Mouse (Mus musculus) heart, adult 2 months (tissue): Measurements from ENCODE around the gene Slc27a5. TPM values are rescaled to one million over a fixed set of nuclear protein-coding genes. Genes with fewer than 3 reads are reported as not detected.

Experiments
- DNase-seq, 2 experiments: peaks; one replicate each; pipeline ENCODE4 v3.0.0; 2021
- H3K27ac ChIP-seq: fragments of 200-600 bp; 2 replicates; pipeline ENCODE4 v1.8.1; 2022
- H3K27me3 ChIP-seq: fragments of 200-500 bp; 2 replicates; pipeline ENCODE4 v1.6.1; 2012; ENCODE audit warnings: mild to moderate bottlenecking, low read length, inconsistent platforms, mixed read lengths; ENCODE audit not compliant: control insufficient read depth, insufficient read depth
- H3K36me3 ChIP-seq: fragments of 200-500 bp; 2 replicates; pipeline ENCODE4 v1.6.1; 2012; ENCODE audit warnings: low read length, inconsistent platforms; ENCODE audit not compliant: control insufficient read depth, insufficient read depth
- H3K4me1 ChIP-seq: fragments of 200-500 bp; 2 replicates; pipeline ENCODE4 v1.6.1; 2011; ENCODE audit warnings: low read length; ENCODE audit not compliant: control insufficient read depth, insufficient read depth
- H3K4me3 ChIP-seq: fragments of 200-600 bp; 2 replicates; pipeline ENCODE4 v1.8.1; 2022
- H3K79me2 ChIP-seq: fragments of 200-500 bp; replicated peaks from 2 replicates; pipeline ENCODE4 v1.6.1; 2012; ENCODE audit warnings: mild to moderate bottlenecking, inconsistent platforms, low read length, moderate library complexity, mixed read lengths; ENCODE audit not compliant: control insufficient read depth, insufficient read depth
- H3K9ac ChIP-seq: fragments of 200-500 bp; 2 replicates; pipeline ENCODE4 v1.6.1; 2012; ENCODE audit warnings: low read depth, mild to moderate bottlenecking, control low read depth, inconsistent platforms, low read length, mixed read lengths
- CTCF ChIP-seq: fragments of 200-600 bp; IDR thresholded peaks from 2 replicates; pipeline ENCODE4 v1.8.1; 2022; ENCODE audit warnings: antibody characterized with exemption, mild to moderate bottlenecking, moderate library complexity
- EP300 ChIP-seq: fragments of 200-500 bp; IDR thresholded peaks from 2 replicates; pipeline ENCODE4 v1.6.1; 2011; ENCODE audit warnings: low read depth, low read length, control low read depth; ENCODE audit not compliant: insufficient read depth
- POLR2A ChIP-seq: fragments of 200-500 bp; IDR thresholded peaks from 2 replicates; pipeline ENCODE4 v1.6.1; 2011; ENCODE audit warnings: mild to moderate bottlenecking, low read depth, low read length, control low read depth; ENCODE audit not compliant: insufficient read depth
- WGBS: fragments of 180-500 bp; shearing (Covaris S2); methylation state at CpG from one replicate; pipeline ENCODE4 v1.1.7; 2018; 5-methylcytosine and 5-hydroxymethylcytosine counted together
- intact Hi-C: fragments of 180-260 bp; cut with DNase I; formaldehyde crosslinking; loops from one replicate; pipeline ENCODE4 v1.15.1; 2025
- polyA plus RNA-seq: library from polyadenylated mRNA; depleted of rRNA; stranded (reverse); fragments of >200 nt; gene quantifications from 2 replicates; pipeline ENCODE4 v1.2.3, GENCODE M21; 2012
- total RNA-seq, 2 experiments: library from RNA; stranded (reverse); gene quantifications; 2 replicates each; pipeline ENCODE4 v1.2.3; 2021

Gene Slc27a5
- total and polyA plus RNA-seq, 3 experiments, result 0.59 TPM; not detected in 2

- Histone ChIP-seq H3K79me2 (peaks cover 1% of the 10 kb centered on the region), H3K9ac (peak overlapping the region; percentile 62), H3K27me3 (no peaks in the 10 kb centered on the region), H3K27ac (peak overlapping the region; percentile 98; the same call in 1 of the 2 replicates), H3K36me3 (peaks cover 9% of the 10 kb centered on the region), H3K4me1 (peaks cover 6% of the 10 kb centered on the region), H3K4me3 (peak overlapping the region; percentile 100)
- TF ChIP-seq CTCF (no peak), POLR2A (no peak), EP300 (no peak)
- WGBS, result 8% methylated on average over 31 of the region's 31 CpGs
- DNase-seq, result peak; percentile 64 to 84
- intact Hi-C loops, result loop anchor here (1.0 kb wide), 1 partner anchor 13 kb away; the partner anchor contains the start of gene Zbtb45
Measured at GRCm38 (mm10) chr7:13022773-13023535, 25.0 kb upstream of the Slc27a5 start.

GRCm38 (mm10) chr7:13015217-13015616, 17.2 kb upstream of the Slc27a5 start:
- no peak overlapping the region for H3K27ac ChIP-seq
- H3K27me3 ChIP-seq, result no peaks in the 10 kb centered on the region
- intact Hi-C loops, result no loop called here
- 81% methylated on average over 1 of the region's 1 CpGs for WGBS
- no peak overlapping the region for H3K4me3 ChIP-seq
- no peak for DNase-seq
- H3K36me3 ChIP-seq, result no peaks in the 10 kb centered on the region
- H3K79me2 ChIP-seq, result no peaks in the 10 kb centered on the region
- no peak for TF ChIP-seq EP300
- TF ChIP-seq CTCF, result no peak
- TF ChIP-seq POLR2A, result no peak
- H3K4me1 ChIP-seq, result peaks cover under 1% of the 10 kb centered on the region; the same call in 1 of the 2 replicates
- no peak overlapping the region for H3K9ac ChIP-seq

- no peak for DNase-seq
- Histone ChIP-seq H3K79me2 (no peaks in the 10 kb centered on the region), H3K9ac (no peak overlapping the region), H3K4me3 (no peak overlapping the region), H3K4me1 (peaks cover 1% of the 10 kb centered on the region; the same call in 1 of the 2 replicates), H3K27me3 (no peaks in the 10 kb centered on the region), H3K27ac (no peak overlapping the region), H3K36me3 (no peaks in the 10 kb centered on the region)
- WGBS, result 39% methylated on average over 6 of the region's 6 CpGs
- TF ChIP-seq POLR2A (no peak), CTCF (no peak), EP300 (no peak)
- intact Hi-C loops, result no loop called here
Measured at GRCm38 (mm10) chr7:13014275-13014839, 16.4 kb upstream of the Slc27a5 start.

DNA sequence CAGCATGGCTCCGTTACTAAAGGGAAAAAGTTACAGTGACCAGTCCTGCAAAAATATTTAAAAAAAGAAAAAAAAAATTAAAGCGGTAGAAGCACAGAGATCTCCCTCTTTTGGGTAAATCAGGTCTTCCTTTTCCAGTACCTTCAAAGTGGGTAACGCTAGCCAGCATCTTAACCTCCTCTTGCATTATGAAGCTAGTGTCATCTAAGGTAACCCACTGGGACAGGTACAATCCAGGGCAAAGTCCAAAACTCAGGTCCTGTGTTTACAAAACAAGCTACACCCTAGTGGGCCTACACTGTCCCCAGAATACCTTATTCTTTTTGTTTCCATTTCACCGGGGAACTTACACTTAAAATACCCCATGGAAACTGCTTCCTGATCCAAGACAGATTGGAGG, 15.7 kb upstream of the Slc27a5 start:
- Histone ChIP-seq H3K27ac (no peak overlapping the region), H3K36me3 (no peaks in the 10 kb centered on the region), H3K27me3 (no peaks in the 10 kb centered on the region), H3K4me1 (peaks cover 1% of the 10 kb centered on the region; the same call in 1 of the 2 replicates), H3K4me3 (no peak overlapping the region), H3K9ac (no peak overlapping the region), H3K79me2 (no peaks in the 10 kb centered on the region)
- TF ChIP-seq CTCF (no peak), POLR2A (no peak), EP300 (no peak)
- 62% methylated on average over 4 of the region's 4 CpGs for whole genome bisulfite sequencing
- intact Hi-C loops, result no loop called here
- no peak for DNase-seq

DNA sequence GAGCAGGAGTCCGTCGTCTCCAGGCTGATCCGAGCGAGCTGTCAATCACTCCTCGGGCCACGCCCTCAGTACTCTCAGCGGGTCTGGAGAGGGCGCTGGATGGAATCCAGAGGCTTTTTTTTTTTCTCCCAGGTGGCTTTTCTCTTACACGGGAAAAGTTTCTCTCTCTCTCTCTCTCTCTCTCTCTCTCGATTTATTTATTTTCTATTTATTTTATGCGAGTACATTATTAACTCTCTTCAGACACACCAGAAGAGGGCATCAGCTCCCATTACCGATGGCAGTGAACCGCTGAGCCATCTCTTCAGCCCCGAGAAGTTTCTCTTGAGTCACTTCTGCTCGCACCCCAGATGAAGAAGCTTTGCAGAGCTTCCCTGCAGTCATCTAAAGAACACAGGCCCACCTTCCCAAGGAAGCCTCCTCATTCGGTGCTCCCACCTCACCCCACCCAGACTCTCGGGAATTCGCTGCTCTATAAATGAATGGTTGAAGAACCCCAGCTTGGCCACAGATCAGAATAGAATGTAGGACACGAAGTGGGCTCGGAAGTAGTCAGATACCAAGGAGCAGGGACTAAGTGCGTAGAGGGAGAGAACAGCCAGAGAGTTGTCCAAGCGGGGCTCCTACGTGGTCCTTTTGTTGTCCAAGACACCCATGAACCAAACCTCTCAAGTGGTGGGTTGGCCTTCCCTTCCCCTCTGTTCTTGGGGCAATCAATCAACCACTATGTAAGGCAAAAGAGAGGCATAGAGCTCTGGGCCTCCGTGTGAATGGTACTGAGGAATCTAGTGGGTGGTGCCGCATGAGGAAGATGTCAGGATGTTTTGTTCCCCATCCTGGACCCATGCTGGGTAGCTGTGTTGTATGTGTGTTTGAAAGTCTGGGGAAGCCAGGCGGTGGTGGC, 12.3 kb upstream of the Slc27a5 start, which contains the start of gene Zbtb45:
TSS of gene Zbtb45 (minus strand) at position 30 of the 904 bp plus-strand sequence.
- TF ChIP-seq CTCF (no peak), POLR2A (no peak), EP300 (no peak)
- 17% methylated on average over 26 of the region's 26 CpGs for WGBS
- Histone ChIP-seq H3K79me2 (no peaks in the 10 kb centered on the region), H3K9ac (peak within 1 kb of the TSS; percentile 79), H3K27me3 (no peaks in the 10 kb centered on the region), H3K27ac (peak within 1 kb of the TSS; percentile 93), H3K36me3 (no peaks in the 10 kb centered on the region), H3K4me1 (peaks cover 3% of the 10 kb centered on the region; the same call in 1 of the 2 replicates), H3K4me3 (peak within 1 kb of the TSS; percentile 74)
- intact Hi-C loops, result loop anchor here (1.0 kb wide), 1 partner anchor 13 kb away; no protein-coding TSS in a partner anchor
- DNase-seq, result peak in 1 of 2 experiments; percentile 28
